Mouse (Mus musculus) G1E-ER4 (cell line): ENCODE data around the gene Vtn. TPM values are rescaled to one million over a fixed set of nuclear protein-coding genes. Genes with fewer than 3 reads are reported as not detected.

Experiments used
- GATA1 ChIP-seq: IDR thresholded peaks from one replicate; pipeline ENCODE4 v1.8.0; 2012; ENCODE audit warnings: low read length, inconsistent platforms
- polyA plus RNA-seq: library from polyadenylated mRNA; stranded (reverse); fragments of >175 nt; gene quantifications from 2 replicates; pipeline ENCODE4 v1.2.3, GENCODE M21; 2012

Gene Vtn
- polyA plus RNA-seq: not detected in 2 replicates

DNA sequence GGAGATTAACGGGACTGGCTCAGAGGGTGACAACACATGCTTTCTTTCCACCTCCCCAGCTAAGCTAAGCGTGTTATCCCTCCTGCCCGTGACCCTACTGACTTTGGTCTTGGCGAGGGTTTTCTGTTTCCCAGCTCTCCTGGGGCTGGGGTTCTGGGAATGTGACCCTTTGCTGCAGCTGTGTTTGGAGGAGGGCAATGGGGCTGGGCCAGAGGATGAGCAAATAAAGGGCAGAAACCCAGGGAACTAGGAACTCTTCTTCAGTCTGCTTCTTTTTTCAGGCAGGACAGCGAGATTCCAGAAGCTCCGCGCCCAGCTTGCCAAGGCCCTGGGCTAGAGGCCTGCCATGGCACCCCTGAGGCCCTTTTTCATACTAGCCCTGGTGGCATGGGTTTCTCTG is at the start of gene Vtn:
Gene Vtn, plus strand, starts transcription at position 88 of the 400 bp plus-strand sequence.
- TF ChIP-seq GATA1: no peak

DNA sequence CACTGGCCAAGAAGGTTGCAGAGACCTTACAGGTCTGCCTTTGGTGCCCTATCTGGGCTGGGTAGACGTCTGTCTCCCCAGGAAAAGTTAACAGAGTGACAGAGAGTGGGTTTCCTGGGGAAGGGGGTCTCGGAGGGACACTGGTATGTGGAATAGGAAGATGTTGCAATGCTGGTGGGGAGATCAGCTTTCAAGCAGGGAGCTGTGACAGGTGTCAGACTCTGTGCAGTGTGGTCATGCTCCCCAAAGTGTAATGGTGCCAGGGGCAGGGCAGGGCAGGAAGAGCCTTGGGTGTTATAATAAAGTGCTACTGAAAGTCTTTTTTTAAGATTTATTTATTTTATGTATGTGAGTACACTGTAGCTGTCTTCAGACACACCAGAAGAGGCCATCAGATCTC is 48.6 kb upstream of the Vtn start:
- no peak for TF ChIP-seq GATA1

DNA sequence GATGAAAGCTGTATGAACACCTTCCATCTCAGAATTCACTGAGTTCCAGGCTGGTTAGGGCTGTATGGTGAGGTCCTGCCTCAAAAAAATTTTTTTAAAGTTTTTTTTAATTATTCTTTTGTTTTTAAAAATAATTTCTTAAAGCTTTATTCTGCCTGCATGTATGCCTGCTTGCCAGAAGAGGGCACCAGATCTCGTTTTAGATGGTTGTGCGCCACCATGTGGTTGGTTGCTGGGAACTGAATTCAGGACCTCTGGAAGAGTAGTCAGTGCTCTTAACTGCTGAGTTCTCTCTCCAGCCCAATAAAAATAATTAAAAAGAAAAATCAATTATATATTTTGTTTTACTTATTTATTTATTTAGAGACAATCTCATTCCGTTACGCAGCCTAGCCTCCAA is 45.2 kb upstream of the Vtn start:
- no peak for TF ChIP-seq GATA1

DNA sequence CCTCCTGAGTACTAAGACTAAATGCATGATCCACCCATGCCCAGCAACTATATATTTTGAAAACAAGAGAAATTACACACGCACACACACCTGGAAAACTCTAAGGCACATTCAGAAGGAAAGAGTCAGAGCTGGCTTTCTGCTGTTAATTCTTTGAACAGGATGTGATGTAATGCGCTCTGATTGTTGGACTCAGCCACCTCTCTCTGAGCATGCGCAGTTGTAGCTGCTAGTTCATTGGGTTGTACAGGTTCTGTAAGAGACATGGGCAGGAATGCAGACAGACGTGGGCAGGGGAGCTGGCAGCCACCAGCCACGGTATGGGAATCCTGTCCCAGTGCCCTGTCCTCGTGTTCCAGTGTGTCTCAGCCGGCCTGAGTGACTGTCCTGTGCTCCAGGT is 44.6 kb upstream of the Vtn start:
- TF ChIP-seq GATA1: no peak

DNA sequence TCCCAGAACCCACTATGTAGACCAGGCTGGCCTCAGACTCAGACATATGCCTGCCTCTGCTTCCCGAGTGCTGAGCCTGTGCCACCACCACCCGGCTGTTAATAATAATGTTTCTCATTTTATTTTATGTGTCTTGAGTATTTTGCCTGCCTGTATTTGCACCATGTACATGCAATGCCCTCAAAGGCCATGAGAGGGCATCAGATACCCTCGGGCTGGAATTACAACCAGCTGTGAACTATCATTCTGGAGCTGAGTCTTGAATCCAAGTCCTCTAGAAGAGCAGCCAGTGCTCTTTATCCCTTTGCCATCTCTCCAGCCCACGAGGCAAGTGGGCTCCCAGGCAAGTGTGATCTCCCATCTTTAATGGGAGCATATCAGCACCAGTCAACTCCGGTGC is 43.6 kb upstream of the Vtn start:
- TF ChIP-seq GATA1: no peak

DNA sequence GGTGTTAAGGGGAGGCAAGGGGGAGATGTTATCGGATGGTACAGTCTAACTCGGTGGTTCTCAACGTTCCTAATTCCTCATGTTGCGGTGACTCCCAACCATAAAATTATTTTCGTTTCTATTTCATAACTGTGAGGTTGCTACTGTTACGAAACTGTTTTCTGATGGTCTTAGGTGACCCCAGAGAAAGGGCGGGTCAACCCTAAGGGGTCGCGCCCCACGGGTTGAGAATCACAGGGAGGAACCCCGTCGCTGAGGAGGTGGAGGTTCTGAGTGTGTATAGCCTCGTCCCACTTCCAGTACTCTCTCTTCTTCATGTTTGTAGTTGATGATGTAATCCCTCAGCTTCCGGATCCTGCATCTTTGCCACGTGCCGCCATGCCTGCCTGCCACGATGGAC is 40.2 kb upstream of the Vtn start:
- TF ChIP-seq GATA1: no peak

DNA sequence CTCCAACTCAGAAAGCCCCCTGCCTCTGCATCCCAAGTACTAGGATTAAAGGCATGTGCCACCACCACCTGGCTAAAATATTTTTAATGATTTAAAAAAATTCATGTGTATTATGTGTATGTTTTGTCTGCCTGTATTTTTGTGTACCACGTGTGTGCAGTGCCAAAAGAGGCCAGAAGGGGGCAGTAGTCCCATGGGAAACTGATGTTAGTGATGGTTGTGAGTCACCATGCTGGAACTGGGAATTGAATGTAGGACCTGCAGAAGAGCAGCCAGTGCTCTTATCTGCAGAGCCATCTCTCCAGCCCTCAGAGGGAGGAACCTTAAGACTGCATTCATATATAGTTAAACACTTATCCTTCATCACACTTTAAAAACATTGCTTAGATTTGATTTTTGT is 37.0 kb upstream of the Vtn start:
- no peak for TF ChIP-seq GATA1

DNA sequence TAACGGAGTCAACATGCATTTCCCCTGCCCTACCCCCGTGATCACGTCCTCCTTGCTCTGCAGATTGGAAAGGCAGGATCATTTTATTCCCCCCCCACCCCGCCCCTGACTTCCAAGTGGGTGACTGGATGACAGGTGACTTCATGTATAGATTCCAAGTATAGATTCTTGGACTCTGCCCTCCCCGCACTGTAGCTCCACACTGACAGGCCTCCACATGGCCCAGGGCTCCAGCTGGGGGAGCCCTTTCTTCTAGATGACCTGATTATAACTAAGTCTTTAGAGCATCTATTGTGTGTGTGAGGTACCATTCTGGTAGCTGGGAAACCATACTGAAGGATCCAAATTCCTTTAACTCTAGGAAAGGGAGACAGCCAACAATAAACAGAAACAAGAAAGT is 36.2 kb upstream of the Vtn start:
- no peak for TF ChIP-seq GATA1

DNA sequence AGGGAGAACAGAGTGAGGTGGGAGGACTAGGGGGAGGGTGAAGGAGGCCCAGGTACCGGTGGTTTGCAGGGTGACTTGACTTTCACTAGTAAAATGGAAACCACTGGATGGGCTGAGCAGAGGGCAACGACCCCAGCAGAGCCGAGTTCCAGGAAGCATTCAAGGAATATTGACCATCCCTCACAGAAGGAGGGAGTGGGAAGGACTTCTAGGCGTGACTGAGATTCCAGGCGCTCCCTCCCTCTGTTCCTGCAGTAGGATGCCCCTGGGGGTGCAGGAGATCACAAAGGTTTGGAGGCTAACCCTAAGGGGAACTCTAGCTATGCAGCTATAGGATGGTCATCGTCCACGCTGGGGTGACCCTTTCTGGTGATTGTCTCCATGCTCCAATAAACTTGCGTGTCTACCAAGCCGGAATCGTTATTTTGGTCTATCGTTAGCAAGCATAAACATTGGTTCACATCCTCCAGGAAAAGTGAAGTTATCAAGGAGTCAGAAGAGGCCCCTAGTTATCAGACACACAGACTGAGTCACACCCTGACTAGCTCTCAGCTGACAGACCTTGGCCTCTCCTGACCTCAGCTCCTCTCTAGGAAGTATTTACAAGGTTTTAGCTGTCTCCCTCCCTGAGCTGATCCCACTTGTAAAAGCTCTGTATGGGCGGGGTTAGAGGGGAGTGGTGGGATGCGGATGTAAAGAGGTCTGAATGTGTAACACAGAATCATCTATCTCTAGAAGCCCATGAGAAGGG is 35.4 kb upstream of the Vtn start:
- TF ChIP-seq GATA1: no peak

DNA sequence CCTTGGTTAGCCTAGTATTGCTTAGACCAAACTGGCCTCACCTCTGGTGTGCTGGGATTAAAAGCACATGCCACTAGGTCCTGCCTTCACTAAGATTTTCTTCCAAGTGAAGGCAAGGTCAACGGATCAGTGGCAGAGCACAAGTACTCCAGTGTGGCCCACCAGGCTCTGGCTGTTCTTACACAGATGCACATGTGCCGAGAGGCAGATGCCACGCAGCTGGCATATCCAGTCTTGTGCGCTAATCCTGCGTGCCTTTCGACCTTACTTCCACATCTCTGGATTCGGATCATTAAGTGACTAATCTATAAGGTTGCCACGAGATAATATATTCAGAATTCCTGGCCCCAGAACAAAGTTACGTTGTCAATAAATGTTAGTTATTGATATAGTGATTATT is 33.8 kb upstream of the Vtn start:
- no peak for TF ChIP-seq GATA1

DNA sequence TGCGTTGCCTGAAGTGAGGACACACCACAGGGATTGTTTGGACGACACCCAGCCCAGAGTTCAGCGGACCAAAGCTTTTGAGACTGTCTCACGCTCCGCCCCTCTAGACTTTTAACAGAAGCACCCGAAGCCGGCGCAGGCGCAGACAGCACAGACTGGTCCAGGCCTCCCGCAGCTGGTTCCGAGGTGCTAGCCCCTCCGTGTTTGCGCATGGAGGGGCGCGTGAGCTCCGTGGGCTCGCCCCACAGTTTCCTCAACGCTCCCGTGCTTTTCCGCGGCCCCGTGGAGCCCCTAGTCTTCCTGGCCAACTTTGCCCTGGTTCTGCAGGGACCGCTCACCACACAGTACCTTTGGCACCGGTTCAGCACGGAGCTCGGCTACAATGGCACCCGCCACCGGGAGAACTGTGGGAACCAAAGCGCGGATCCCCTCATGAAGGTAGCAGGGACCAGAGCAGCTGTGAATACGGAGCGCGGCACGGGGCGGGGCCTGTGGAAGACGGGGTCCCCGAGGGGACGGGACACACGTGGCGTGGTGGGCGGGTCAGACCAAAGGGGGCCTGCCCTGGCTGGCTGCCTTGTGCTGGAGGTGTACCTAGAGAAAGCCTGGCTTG is 33.2 kb upstream of the Vtn start, which contains the start of gene Slc46a1:
Gene Slc46a1, plus strand, starts transcription at position 130 of the 613 bp plus-strand sequence.
- TF ChIP-seq GATA1: no peak

DNA sequence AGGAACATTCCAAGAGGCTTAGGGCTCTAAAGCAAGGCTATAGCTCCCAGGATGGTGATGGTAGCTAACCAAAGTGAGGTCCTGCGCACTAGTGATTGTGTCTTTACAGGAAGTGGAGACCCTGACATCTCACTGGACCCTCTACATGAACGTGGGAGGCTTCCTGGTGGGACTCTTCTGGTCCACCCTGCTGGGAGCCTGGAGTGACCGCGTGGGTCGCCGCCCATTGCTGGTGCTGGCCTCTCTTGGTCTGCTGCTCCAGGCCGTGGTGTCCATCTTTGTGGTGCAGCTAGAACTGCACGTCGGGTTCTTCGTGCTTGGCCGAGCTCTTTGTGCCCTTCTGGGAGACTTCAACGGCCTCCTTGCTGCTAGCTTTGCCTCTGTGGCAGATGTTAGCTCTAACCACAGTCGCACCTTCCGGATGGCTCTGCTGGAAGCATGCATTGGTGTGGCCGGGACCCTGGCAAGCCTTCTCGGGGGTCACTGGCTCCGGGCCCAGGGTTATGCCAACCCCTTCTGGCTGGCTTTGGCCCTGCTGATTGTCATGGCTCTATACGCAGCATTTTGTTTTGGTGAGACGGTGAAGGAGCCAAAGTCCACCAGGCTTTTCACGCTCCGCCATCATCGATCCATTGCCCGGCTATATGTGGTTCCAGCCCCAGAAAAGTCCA is 32.5 kb upstream of the Vtn start:
- TF ChIP-seq GATA1: no peak

DNA sequence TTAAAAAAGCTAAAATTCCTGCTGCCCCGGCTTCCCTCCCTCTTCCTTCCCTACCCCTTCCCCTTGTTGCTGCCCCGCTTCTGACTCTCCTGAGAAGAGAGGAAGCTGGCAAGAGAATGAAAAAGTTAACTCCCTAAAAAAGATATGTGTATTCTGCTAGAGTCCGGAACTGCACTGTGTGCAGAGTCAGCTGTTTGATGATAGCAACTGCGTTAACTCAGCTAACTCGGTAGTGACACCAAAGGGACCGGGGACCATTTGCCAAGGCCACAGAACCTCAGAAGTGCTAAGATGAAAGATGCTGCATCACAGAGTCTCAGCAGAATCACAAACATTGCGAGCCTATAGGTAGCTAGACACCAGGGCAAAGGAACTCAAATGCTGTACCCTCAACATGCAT is 31.4 kb upstream of the Vtn start:
- TF ChIP-seq GATA1: no peak

DNA sequence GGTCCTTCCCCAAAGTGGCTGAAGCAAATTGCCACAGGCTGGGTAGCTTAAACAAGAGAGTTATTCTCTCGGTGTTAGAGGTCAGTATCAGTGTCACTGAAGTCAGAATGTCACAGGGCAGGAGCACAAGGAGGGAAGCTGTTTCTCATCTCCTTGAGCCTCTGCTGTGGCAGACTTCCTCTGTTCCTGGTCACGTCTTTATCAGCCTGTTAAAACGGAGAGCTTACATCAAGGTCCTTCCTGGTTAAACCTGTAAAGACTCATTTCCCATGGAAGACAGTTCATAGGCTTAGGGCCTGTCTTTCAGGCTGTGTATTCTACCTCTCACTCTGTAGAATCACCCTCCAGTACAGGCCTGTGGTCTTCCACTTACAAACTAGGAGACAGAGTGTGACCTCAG is 31.0 kb upstream of the Vtn start:
- no peak for TF ChIP-seq GATA1

DNA sequence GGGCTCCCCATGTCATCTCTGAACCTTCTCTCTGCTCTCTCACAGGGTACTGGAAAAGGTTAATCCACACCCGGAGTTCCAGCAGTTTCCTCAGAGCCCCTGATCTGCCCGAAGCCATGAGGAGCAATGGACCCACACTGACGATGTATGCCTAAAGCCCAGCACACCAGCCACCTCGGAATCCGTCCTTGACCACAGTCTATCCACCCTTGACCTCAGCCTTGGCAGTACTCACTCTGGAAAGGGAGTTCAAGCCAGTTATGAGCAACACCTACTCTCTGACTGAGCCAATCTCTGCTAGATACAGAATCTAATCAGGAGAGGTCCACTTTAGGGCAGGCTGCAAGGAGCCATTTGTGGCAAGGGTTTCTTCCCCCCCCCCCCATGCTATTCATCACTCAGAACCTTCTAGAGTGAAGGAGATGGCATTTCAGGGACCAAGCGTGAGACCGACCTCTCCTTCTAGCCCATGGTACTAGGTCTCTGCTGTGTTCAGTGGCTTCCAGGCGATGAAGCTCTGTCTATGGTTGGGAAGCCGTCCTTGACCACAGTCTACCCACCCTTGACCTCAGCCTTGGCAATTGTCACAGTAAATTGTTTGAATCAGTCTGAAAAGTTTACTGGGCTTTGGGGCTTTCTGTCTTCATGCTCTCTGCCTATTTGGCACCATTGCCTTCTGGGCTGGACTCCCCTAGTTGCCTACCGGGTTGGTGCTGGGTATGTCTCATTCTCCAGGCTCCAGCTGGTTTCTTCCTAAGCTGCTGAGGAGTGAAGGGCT is 27.4 kb upstream of the Vtn start:
- TF ChIP-seq GATA1: no peak

DNA sequence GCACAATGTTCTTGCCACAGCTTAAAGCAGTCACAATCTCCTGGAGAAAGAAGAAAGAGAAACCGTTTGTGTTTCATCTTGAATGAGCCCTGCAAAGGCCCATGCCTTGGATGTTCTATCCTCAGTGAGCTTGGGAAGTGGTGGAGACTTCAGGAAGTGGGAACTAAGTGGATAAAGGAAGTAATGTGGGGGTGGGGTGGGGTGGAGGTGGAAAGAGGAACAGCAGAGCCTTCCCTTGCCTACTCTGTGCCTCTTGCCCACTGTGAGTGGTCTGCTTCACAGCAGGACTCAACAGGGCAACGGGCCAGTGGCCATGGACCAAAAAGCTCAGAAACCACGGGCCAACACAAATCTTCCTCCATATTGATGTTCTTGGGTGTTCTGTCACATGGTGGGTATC is 23.6 kb upstream of the Vtn start:
- TF ChIP-seq GATA1: no peak

DNA sequence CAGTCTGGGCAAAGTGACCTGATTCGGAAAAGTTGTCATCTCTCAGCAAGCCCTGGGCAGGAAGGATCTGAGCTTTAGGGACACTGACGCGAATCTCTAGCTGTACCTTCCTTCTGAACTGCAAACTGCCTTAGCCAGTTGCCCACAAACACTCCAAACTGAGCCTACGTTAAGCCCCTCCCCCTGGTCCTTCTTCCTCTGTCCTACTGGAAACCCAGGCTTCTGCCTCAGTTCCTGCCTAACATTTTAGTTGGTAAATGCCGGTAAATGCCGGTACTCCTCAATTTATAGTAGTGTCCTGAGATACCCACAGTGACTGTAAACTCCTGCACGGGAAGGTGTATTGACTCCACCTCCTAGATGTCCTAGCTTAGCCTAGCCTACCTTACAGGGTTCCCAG is 15.3 kb upstream of the Vtn start:
- TF ChIP-seq GATA1: no peak
